Mouse (Mus musculus) adrenal gland, adult 10 weeks (tissue): ENCODE results near the gene Tbrg4. TPM values are rescaled to one million over a fixed set of nuclear protein-coding genes. Genes with fewer than 3 reads are reported as not detected.

ENCODE experiments used
- polyA plus RNA-seq: library from polyadenylated mRNA; stranded (reverse); fragments of 350-450 nt; fragmentation: Illumina TruSeq; extraction: RNeasy Lipid Tissue Mini Kit (QIAGEN cat#74804); gene quantifications from one replicate; pipeline ENCODE4 v1.2.3, GENCODE M21; 2014; ENCODE audit warnings: low read depth, low replicate concordance

The Tbrg4 gene
- polyA plus RNA-seq = 1.2 TPM

GRCm38 (mm10) chr11:6625478-6626387 is at the start of gene Tbrg4:
Gene Tbrg4 (minus strand): TSS chr11:6626067.

GRCm38 (mm10) chr11:6658271-6658670 is 32.4 kb upstream of the Tbrg4 start, which contains the start of gene Ramp3:
Gene Ramp3 (plus strand): TSS chr11:6658521.

DNA sequence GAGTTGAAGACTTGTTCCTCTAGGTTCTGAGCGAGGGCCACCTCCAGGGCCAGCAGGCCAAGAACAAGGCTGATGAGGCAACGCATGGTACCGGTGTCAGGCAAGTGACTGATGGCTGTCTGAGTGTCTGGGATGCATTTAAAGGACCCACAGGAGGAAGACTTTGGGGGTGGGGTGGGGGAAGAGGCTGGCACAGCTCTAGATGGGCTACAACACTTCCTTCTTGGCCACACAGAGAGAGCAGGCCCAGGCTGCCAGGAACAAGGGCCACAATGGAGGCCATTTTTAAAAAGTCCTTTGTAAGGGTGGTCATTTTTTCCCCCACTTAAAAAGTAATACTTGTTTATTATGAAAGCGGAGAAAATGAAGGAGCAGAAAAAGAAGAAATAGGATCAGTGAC is 12.7 kb upstream of the Tbrg4 start, which contains the start of gene Wap:
Gene Wap, minus strand, starts transcription at position 101 of the 400 bp plus-strand sequence.

DNA sequence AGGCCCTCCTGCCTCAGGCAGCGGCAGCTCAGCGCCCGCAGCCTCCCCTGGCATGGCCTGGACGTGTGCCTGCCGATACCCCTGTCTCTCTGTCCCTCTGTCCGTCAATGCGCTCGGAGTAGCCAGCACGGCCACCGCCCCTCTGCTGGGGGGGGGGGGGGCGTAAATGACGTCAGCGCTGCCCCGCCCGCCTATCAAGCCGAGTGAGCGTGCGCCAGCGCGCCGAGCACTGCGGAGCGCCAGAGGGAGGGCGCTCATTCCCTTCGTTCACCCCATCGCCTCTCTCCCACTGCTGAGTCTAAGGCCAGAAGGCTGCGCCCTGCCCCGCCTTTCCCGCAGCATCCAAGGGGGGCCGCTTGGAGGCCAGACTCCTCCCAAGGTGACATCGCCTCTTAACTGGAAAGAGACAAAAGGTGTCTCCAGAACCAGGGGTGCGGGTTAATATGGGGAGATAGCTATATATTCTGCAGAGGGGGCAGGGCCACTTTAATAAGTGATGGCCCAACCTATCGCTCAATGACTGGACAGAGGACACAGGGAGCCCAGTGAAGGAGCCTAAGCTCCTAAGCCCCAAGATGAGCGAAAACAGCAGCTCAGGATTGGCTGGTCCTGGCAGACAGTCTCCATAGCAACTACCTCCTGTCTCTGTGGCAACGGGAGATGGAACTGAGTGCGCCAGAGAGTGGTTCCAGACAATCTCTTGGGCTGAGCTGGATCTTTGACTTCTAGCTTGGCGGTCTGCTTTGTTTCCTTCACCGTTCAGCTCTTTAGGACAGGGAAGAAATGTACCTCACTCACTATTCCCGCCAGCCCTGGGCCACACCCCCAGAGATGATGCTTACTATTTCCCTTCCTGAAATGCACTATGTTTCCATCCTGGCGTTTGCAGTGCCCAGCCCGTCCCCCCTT is 20.1 kb downstream of the Tbrg4 start, which contains the start of gene Nacad:
Gene Nacad, minus strand, starts transcription at position 563 of the 909 bp plus-strand sequence.

Other genes starting within 250 kb of the Tbrg4 start
- gene Zmiz2, start 237.0 kb downstream of the Tbrg4 start, polyA plus RNA-seq = 0.87 TPM
- gene Ppia, start 210.6 kb downstream of the Tbrg4 start, polyA plus RNA-seq = 1,365 TPM
- gene H2afv, start 181.6 kb downstream of the Tbrg4 start, polyA plus RNA-seq = 21.3 TPM
- gene Purb, start 150.2 kb downstream of the Tbrg4 start, polyA plus RNA-seq = 181 TPM
- not detected for gene Myo1g, start 105.1 kb downstream of the Tbrg4 start, polyA plus RNA-seq
- gene Ccm2, start 79.2 kb downstream of the Tbrg4 start, polyA plus RNA-seq = not detected
- gene Nacad, start 20.0 kb downstream of the Tbrg4 start, polyA plus RNA-seq = not detected
- not detected for gene Wap, start 12.6 kb upstream of the Tbrg4 start, polyA plus RNA-seq
- gene Ramp3, start 32.5 kb upstream of the Tbrg4 start, polyA plus RNA-seq = 0.76 TPM
- not detected for gene Gm11983, start 211.6 kb upstream of the Tbrg4 start, polyA plus RNA-seq